Mouse (Mus musculus) gastrocnemius, adult 8-10 months (tissue): ENCODE measurements around the gene Pld5. TPM values are rescaled to one million over a fixed set of nuclear protein-coding genes. Genes with fewer than 3 reads are reported as not detected.
A peak's percentile ranks its signal among the peaks of the same experiment; 100 is the strongest.

Source experiments
- DNase-seq, 2 experiments: peaks; one replicate each; pipeline ENCODE4 v3.0.0; 2022; ENCODE audit warnings: low spot score in 2 of 2
- total RNA-seq, 4 experiments: library from RNA; stranded (reverse); gene quantifications; 2 replicates each; pipeline ENCODE4 v1.2.4; 2022

The Pld5 gene
- total RNA-seq, 4 experiments from 2014 or later: 2.8 to 3.9 (median 3.1) TPM

DNA sequence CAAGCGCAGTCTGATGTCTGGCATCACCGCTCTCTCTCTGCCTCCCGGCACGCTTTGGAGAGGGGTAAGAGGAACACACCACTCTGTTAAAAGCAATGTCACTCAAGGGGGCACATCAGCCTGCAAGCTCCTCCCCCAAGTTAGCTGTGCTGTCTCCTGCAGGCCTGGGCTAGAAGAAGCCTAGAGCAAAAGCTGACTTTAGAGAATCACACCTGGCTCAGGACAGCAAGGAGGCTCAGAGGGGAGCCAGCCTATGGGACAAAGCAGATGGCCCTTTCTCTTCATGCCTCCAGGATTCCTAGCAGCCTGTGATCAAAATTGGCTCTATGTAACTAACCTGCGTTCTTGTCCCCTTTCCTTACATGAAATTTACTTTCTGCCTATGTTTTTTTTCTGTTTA is 107.3 kb downstream of the Pld5 start:
- DNase-seq: no peak

DNA sequence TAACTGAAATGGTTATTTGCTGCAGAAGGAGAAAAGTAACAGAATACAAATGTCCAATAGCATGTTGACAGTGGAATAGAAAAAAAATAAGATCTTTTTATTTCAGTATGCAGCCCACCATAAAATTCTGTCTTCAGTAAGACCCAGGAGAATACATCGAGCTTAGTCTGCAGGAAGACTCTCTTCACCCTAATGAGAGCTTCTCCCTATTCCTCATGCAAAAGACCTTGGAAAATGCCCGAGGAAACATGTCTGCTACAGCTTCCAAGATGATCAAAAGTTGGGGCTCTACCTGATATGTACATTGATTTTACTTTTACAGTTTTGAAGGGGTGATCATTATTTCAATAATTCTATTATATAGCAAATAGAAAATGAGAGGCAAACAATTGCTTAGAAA is 108.0 kb downstream of the Pld5 start:
- no peak for DNase-seq

DNA sequence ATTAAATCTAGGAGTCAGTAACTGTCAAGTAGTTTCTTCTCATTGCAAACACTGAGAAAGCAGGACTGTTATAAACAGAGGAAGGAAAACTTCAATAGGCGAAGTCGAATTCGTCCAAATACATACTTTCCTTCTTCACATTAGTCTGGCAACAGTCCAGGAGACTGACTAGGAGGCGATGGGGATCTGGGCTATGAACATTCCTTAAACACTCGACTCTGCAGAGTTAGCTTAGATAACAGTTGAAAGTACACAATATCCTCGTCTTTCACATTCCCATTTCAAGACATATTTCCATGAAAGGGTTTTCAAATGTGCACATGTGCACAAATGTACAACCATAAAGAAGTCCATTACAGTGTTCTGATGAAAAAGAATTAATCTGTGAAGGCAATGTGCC is 129.8 kb downstream of the Pld5 start:
- DNase-seq: no peak

DNA sequence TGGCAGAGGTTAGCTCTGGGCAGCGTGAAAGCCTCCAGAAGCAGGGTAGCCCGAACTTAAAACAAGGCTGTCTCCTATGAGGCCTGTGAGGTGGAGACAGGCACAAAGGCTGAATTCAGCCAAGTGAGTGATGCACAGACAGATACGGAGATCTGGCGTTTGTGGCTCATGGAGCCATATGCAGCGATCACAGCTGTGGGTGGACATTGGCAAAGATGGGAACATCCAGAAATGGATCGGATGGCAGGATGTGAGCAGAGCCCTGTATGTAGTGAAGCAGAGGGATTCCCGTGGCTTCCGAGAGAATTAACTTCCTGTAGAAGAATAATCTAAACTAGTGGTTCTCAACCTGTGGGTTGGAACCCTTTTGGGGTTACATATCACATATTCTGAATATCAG is 140.7 kb downstream of the Pld5 start:
- DNase-seq: no peak

DNA sequence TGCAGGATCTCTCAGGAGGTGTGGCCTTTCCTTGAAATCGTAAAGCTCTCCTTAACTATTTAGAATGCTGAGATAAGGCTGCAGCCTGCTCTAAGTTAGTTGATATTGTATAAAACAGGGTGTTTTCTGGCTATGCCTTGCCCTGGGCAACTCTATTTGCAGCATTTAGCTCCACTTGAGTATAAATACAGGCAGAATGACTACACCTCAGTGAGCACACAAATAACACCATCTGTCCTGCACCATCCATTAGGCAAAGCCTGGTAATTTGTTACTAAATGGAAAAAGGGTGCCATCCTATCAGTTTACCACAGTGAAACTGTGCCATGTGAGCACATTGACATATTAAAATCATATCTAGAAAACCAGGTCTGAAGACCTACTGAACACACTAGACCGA is 149.3 kb downstream of the Pld5 start:
- no peak for DNase-seq

DNA sequence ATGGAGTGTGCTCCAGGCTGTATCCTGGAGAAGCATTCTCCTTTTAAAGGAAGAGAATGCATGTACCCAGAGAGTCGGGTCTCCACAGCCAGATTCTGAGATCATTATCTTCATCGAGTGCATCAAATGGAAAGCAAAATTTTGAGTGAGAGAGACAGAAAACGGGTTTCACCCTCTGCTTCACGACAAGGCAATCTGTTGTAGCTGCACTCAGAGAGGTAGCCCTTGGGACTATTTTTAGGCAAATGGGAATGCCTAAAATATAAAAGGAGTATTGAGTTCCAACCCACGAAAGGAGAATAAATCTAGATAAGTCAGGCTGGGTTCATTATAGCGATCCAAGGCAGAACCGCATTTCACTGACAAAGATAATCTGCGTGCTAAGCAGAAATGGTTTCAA is 150.7 kb downstream of the Pld5 start:
- DNase-seq: no peak

DNA sequence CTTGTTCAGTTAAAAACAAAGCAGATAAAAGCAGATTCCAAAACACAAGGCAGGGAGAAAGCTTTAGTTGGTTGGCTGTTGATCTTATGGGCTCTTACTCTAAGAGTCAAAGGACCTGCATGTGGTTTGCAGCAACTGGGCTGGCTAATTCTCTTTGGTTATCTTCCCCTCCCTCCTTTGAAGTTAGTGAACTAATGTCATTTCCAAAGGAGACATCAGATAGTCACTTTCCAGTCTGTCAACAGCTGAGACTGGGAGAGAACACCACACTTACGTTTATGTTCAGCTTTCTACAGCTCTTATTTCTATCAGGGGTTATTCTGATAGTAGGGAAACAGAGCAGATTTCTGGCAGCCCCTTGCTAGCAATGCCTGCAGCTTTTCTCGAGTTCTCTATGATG is 151.3 kb downstream of the Pld5 start:
- DNase-seq: no peak

DNA sequence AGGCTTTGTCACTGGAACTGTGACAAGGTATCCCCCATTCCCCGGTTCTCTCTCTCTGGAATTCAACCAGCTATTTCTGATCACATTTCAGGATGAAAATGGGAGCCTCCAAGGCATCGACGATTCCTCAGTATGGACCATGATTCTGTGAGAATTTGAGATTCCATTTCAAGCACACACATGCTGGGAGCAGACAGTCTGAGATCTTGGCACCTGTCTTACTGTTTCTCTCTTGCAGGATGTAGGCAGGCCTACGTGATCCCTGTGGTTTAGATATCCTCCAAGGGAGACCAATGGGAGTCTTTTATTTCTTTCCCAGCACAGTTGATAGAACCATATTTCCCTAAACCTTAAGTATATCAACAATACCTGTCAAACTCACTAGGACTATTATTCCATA is 159.5 kb downstream of the Pld5 start:
- no peak for DNase-seq

DNA sequence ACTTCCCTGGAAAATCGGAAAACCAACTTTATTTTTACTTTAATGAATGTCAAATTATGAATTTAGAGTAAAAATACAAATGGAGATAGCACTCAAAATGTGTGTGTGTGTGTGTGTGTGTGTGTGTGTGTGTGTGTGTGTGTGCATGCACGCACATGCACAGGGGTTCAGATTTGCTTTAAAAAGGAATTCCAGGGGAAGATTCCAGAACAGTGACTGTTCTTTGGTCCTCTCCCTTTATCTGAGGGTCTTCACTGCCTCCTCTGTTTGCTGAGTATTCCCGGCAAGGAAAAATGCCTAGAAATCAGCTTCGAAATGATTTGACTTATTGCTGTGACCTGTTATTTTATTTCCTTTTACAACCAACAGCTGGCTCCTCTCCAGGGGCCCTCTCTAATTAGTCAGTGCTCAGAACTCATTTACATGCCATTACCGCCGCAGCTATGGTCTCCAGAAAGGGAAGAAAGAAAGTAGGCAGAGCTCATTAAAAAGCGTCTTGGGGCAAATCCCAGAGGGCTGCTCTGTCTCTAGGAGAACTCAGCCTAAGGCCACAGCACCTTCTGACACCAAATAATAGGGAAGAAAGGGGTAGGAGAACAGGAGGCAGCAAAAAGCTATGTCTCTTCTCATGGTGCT is 176.3 kb downstream of the Pld5 start:
- no peak for DNase-seq

DNA sequence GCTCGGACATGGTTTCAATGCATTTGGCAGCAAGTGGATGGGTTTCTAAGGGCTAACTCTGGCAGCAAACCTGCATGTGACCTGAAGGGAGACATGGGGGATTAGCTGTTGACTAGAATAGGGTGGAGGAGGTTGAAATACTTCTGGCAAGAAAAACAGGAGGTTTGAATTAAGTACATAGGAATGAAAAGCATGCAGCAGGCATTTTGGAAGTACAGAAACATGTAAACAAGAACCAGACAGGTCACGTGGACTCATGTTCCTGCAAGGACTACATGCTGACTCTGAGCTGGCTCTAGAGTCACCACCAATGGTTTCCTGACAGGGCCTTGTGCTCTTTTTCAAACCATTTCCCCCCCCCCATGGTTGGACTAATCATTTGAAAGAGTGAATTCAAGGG is 183.0 kb downstream of the Pld5 start:
- no peak for DNase-seq

DNA sequence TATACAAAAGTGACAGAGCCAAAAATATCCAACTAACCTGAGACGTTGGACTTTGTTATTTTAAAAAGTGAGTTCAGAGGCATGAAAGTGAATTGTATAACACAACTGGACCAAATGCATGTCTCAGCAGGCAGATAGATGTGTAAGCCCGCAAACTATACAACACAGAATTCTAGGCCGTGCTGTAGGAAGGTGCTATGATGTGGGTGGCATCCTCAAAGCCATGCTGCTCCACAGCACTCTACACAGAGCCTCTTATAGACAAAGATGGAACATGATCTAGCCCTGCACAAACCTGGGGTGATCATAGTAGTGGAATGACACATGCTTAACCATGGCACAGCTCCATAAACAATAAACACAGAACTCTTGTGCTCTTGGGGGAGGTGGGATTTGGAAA is 185.7 kb downstream of the Pld5 start:
- no peak for DNase-seq

DNA sequence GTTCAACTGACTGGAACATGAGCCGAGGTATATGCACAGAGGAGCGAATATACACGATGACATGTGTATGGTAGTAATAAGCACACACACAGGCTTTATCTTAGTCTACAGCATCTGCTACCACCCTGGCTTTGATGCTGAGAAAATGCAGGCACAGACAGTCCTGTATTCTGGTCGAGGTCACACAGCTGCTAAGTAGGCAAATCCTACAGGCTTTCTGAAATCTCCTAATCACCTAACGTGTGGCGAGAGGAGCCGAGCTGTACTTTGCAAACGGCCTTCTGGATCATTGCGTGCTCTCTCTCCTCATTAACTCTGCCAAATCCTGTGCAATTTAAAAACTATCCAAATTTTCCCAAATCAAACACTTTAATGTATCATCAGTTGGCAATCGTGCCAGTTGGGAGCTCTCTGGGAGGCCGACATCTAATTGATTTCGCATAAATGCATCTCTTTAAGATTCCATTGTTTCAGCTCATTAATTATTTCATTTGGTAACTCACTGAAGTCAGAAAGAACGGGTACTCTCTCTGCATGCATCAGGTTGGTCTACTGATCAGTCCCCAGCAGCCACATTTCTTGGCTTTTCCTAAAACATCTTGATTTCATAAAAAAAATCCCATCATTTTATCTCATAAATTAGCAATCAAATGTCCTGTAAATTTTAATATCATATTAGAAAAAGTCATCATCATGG is 189.0 kb downstream of the Pld5 start:
- DNase-seq: no peak

DNA sequence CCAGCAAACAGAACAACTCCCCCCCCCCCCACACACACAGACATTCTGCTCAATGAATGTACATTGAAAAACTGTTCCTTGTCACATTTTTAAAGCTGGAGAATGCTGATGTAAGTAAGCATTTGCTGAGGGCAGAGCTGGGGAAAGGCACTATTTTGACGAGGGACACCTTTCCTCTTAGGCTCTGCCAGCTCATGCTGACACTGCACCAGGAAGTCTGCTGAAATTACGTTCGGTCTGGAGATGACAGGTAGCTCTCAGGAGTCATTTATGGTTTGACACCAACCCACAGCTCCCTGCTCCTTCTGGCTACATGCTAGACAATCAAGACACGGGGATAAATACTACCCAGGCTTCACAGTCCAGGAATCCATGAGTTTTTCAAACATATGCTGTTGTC is 192.8 kb downstream of the Pld5 start:
- DNase-seq: no peak

DNA sequence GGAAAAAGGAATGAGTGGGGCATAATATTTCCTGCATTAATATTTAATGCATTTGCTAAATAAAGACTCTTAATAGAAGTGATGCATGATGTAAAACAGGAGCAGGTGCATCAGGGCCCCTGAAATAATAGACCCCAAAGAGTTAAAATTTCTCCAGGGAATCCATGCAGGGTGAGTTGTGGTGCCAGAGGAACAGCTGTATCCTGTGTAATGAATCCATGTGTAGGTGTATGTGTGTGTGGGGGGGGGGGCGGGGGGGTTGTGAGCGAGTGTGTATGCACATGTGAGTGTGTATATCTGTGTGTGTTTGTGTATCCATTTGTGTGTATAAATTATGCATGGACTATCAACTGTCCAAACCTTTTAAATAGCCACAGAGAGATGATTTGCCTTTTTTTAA is 194.1 kb downstream of the Pld5 start:
- DNase-seq: no peak

DNA sequence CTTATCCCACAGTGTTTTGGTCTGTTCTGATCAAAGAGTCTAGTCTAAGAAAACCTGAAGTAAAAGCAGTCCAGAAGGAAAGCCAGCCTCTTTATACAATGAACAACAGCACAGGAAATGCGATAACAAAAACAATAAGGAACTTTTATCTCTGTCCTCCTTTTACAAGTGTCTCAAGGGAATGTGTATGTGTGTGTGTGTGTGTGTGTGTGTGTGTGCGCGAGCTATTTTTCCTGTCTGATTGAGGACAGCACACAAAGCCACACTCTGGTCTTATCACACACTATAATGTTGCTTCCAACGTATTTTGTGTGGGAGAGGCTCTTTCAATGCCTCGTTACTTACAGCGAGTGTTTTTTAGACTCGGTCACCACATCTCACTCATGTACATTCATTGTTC is 196.7 kb downstream of the Pld5 start:
- DNase-seq: no peak

DNA sequence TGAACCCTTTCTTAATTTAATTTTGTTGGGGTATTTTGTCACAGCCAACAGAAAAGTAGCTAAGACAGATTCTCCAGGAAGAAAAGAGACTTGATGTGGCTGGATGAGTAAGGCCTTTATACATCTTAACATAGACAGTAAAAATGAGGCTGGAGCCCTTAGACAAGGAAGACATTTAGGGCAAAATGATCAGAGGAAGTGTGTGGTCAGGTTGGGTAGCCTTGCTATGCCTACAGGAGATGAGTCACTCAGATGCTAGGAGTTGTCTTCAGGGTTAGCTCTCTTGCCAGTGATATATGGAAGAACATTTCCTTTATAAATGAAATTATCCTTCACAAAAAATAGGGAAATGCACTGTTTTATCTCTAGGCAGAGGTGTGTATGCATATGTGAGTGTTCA is 198.3 kb downstream of the Pld5 start:
- no peak for DNase-seq

DNA sequence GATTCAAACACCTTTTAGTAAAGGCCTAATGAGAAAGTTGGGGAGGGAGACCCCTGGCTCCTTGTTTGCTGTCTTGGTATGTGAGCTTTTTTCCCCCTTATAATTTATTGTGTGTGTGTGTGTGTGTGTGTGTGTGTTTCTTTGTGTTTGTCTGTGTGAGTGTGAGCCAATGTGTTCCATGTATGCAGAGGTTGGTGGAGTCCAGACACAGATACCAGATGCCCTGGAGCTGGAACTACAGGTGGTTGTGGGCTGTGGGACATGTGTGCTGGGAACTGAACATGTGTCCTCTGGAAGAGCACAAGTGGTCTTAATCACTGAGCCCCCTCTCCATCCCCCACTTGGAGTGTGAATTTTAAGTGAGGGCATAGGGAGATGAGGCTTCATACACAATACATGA is 199.3 kb downstream of the Pld5 start:
- DNase-seq: no peak

DNA sequence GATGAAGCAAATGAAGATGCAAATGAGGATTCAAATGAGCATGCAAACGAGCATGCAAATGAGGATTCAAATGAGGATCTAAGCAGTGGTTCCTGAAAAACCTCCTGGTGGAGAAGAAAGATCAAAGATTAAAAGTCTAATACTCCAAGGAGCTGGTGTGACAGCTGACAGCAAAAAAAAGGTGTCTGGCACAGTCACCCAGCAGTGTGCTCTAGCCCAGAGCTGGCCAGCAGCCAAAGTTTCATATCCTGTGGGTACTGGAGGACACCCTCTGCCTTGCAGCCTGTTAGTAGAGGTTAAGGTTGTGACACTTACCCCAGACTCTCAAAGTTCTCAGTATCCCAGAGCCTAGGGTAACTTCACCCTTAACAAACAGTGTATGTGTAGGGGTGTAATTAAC is 199.7 kb downstream of the Pld5 start:
- DNase-seq: peak; percentile 24 to 27

DNA sequence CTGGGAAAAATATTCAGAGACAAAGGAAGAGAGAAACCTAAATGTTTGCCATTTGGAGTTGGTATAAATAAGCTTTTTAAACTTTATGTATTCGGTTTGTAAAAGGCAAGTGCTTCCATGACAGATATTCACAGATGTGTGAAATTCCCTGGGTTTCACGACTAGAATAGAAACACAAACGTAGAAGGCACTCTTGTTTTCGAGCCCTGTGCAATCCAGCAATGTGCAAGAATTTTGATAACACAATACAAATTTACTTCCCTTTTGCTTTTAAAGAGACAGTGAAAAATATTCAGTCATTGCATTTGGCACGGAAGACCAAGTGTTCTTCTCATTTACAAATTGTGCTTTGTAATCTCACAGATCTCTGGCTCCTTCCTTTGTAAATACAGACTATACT is 200.6 kb downstream of the Pld5 start:
- no peak for DNase-seq

DNA sequence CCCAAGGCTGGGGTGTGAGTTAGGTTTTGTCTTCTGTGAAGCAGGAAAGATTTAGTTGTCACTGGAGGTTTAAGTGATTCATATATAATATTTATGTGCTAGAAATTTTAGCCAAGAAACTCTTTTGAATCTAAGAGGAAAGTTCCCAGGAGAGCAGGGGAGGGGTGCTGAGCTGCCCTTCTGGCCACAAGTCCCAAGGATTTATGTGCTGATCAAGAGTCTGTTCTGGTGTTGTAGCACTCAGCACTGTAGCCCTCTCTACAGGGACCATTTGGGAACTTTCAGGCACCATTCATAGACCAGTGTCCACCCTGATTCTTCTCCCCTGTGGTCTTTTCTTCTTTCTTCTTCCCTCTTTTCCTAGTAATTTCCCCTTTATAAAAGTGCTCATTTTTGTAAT is 209.8 kb downstream of the Pld5 start:
- no peak for DNase-seq

DNA sequence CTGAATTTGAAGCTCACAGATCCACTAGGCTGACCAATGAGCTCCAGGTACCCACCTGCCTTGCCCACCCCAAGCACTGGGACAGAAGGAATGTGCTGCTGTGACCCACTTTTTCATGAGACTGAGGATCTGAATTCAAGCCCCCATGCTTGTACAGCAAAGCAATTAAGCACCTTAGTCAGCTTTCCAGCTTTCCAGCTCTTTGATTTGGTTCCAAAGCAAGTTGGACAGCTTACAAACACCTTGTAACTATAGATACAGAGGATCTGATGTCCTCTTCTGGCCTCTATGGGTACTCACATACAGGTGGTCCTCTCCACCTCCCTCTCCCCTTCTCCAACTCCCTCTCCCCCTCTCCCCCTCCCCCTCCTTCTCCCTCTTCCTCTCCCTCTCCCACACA is 210.6 kb downstream of the Pld5 start:
- no peak for DNase-seq

DNA sequence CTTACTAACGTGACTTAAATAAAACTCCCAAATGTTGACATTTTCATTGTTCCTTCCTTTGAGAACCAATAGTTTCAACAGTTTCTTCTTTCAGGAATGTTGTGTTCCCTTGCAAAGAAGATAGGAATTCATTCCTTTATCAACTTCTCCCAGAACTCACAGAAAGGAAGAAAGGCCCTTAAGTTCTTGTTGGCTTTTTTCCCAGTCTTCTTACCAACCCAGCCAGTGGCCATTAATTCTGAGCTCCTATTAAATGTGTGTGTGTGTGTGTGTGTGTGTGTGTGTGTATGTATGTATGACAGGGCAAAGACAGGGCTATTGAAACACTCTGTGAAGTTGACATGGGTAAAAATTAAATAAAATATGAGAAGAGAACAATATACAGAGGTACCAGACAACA is 221.5 kb downstream of the Pld5 start:
- DNase-seq: no peak

DNA sequence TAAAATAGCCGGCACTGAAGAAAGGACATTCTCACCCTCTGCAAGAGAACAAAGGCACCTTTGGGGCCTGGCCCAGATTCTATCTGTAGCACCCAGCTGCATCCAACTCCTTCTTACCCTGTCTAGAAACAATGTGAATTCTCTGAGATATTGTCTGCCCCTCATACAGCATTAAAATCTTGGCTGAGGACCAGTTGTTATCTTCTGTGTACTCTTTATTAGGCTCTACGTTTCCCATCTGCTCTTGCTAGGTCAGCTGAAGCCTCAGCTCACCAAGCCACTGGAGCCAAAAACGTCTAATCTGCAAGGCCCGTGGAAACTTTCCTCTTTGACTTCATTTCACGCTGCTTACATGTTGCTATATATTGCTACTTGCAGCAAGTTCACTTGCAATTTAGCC is 228.1 kb downstream of the Pld5 start:
- DNase-seq: no peak

DNA sequence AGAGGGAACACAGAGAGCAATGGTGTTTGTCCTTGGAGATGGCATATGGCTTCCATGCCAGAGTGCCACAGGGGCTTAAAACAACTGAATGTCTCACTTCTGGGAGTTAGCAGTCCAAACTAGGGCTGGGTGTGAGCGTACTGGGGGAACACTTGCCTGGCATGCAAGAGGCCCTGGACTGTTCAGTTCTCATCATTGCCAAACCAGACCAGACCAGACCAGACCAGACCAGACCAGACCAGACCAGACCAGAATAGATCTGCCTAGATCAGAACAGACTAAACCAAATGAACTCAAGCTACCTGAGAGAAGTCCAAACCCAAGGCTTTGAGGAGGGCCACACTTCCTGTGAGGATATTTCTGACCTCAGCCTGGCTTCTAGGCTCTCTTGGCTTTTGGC is 228.7 kb downstream of the Pld5 start:
- no peak for DNase-seq
